Mouse (Mus musculus) erythroblast, adult 5-6 weeks (primary cell): ENCODE results near the gene Epha2. TPM values are rescaled to one million over a fixed set of nuclear protein-coding genes. Genes with fewer than 3 reads are reported as not detected.
A peak's percentile ranks its signal among the peaks of the same experiment; 100 is the strongest.

ENCODE experiments used
- ATAC-seq: replicated peaks from 2 replicates; pipeline ENCODE4 v1.8.0; 2016; ENCODE audit warnings: moderate number of reproducible peaks, mild to moderate bottlenecking, moderate TSS enrichment, inconsistent platforms; ENCODE audit not compliant: poor library complexity, low FRiP score, severe bottlenecking
- total RNA-seq, 2 experiments: library from RNA; stranded (forward) in 1 of 2; stranded (reverse) in 1 of 2; fragments of 150-400 nt in 1 of 2; fragments of 200-764, 138-1000 nt in 1 of 2; gene quantifications; 2 replicates each; pipeline versions ENCODE4 v1.2.3 to v1.2.4; 2015 to 2017; ENCODE audit warnings: low replicate concordance in 2 of 2

Gene Epha2
- total RNA-seq, 2 experiments from 2014 or later: not detected

- ATAC-seq: no peak
Observed at GRCm38 (mm10) chr4:141357811-141358210, 56.8 kb downstream of the Epha2 start.

- no peak for ATAC-seq
Observed at GRCm38 (mm10) chr4:141359222-141359621, 58.2 kb downstream of the Epha2 start.

- no peak for ATAC-seq
Observed at GRCm38 (mm10) chr4:141360846-141361245, 59.8 kb downstream of the Epha2 start.

- ATAC-seq: peak; percentile 65; the same call in 1 of the 2 replicates
Observed at GRCm38 (mm10) chr4:141362937-141363548, 62.0 kb downstream of the Epha2 start.

GRCm38 (mm10) chr4:141365126-141365525 is 64.1 kb downstream of the Epha2 start:
- ATAC-seq: no peak

- ATAC-seq: no peak
Observed at GRCm38 (mm10) chr4:141365876-141366275, 64.8 kb downstream of the Epha2 start.

GRCm38 (mm10) chr4:141367997-141368791 is 67.2 kb downstream of the Epha2 start, which contains the start of gene Fam131c:
Gene Fam131c, plus strand, starts transcription at chr4:141368220.
- no peak for ATAC-seq

GRCm38 (mm10) chr4:141372426-141372825 is 71.4 kb downstream of the Epha2 start:
- no peak for ATAC-seq

Other genes with a start within 250 kb of the Epha2 start
- gene Crocc, start 240.7 kb upstream of the Epha2 start, total RNA-seq (2015; ENCODE audit: low replicate concordance): not detected in 2 replicates
- gene Crocc, start 240.7 kb upstream of the Epha2 start, total RNA-seq (2017; ENCODE audit: low replicate concordance): 0.34 and 4.9 TPM in 2 replicates
- 41.0 and 58.6 TPM in 2 replicates for gene Necap2, start 222.9 kb upstream of the Epha2 start, total RNA-seq (2015; ENCODE audit: low replicate concordance)
- 68.0 and 75.4 TPM in 2 replicates for gene Necap2, start 222.9 kb upstream of the Epha2 start, total RNA-seq (2017; ENCODE audit: low replicate concordance)
- gene Spata21, start 212.9 kb upstream of the Epha2 start, total RNA-seq (2015; ENCODE audit: low replicate concordance): not detected in 2 replicates
- not detected in 2 replicates for gene Spata21, start 212.9 kb upstream of the Epha2 start, total RNA-seq (2017; ENCODE audit: low replicate concordance)
- 12.1 and 19.0 TPM in 2 replicates for gene Szrd1, start 161.5 kb upstream of the Epha2 start, total RNA-seq (2015; ENCODE audit: low replicate concordance)
- 11.8 and 17.4 TPM in 2 replicates for gene Szrd1, start 161.5 kb upstream of the Epha2 start, total RNA-seq (2017; ENCODE audit: low replicate concordance)
- 43.2 and 49.3 TPM in 2 replicates for gene Fbxo42, start 153.3 kb upstream of the Epha2 start, total RNA-seq (2015; ENCODE audit: low replicate concordance)
- gene Fbxo42, start 153.3 kb upstream of the Epha2 start, total RNA-seq (2017; ENCODE audit: low replicate concordance): 54.4 and 64.7 TPM in 2 replicates
- not detected in 2 replicates for gene Rsg1, start 87.3 kb upstream of the Epha2 start, total RNA-seq (2015; ENCODE audit: low replicate concordance)
- 0.42 TPM in 1 of 2 replicates, not detected in the other for gene Rsg1, start 87.3 kb upstream of the Epha2 start, total RNA-seq (2017; ENCODE audit: low replicate concordance)
- gene Arhgef19, start 61.7 kb upstream of the Epha2 start, total RNA-seq (2015; ENCODE audit: low replicate concordance): not detected in 2 replicates
- gene Arhgef19, start 61.7 kb upstream of the Epha2 start, total RNA-seq (2017; ENCODE audit: low replicate concordance): not detected in 2 replicates
- gene Fam131c, start 67.0 kb downstream of the Epha2 start, total RNA-seq (2015; ENCODE audit: low replicate concordance): not detected in 2 replicates
- not detected in 2 replicates for gene Fam131c, start 67.0 kb downstream of the Epha2 start, total RNA-seq (2017; ENCODE audit: low replicate concordance)
- gene Clcnka, start 97.5 kb downstream of the Epha2 start, total RNA-seq (2015; ENCODE audit: low replicate concordance): not detected in 2 replicates
- gene Clcnka, start 97.5 kb downstream of the Epha2 start, total RNA-seq (2017; ENCODE audit: low replicate concordance): not detected in 2 replicates
- not detected in 2 replicates for gene Clcnkb, start 114.8 kb downstream of the Epha2 start, total RNA-seq (2015; ENCODE audit: low replicate concordance)
- not detected in 2 replicates for gene Clcnkb, start 114.8 kb downstream of the Epha2 start, total RNA-seq (2017; ENCODE audit: low replicate concordance)
- gene Hspb7, start 119.5 kb downstream of the Epha2 start, total RNA-seq (2015; ENCODE audit: low replicate concordance): not detected in 2 replicates
- not detected in 2 replicates for gene Hspb7, start 119.5 kb downstream of the Epha2 start, total RNA-seq (2017; ENCODE audit: low replicate concordance)
- not detected in 2 replicates for gene Srarp, start 134.9 kb downstream of the Epha2 start, total RNA-seq (2015; ENCODE audit: low replicate concordance)
- 0.70 TPM in 1 of 2 replicates, not detected in the other for gene Srarp, start 134.9 kb downstream of the Epha2 start, total RNA-seq (2017; ENCODE audit: low replicate concordance)
- gene Zbtb17, start 143.4 kb downstream of the Epha2 start, total RNA-seq (2015; ENCODE audit: low replicate concordance): 6.3 TPM in 1 of 2 replicates, not detected in the other
- gene Zbtb17, start 143.4 kb downstream of the Epha2 start, total RNA-seq (2017; ENCODE audit: low replicate concordance): 2.6 and 4.3 TPM in 2 replicates
- 38.0 and 60.7 TPM in 2 replicates for gene Spen, start 237.4 kb downstream of the Epha2 start, total RNA-seq (2015; ENCODE audit: low replicate concordance)
- gene Spen, start 237.4 kb downstream of the Epha2 start, total RNA-seq (2017; ENCODE audit: low replicate concordance): 35.6 and 63.0 TPM in 2 replicates